Mouse (Mus musculus) kidney, adult 9 months (tissue): ENCODE results near the gene Tmed2.
"Not testable (repeated sequence)": the region's sequence is repeated elsewhere in the genome, so short reads cannot be mapped to it uniquely, and the experiment has no call there.

Experiments
- DNase-seq: peaks from one replicate; pipeline ENCODE4 v3.0.0; 2022

Gene Tmed2

GRCm38 (mm10) chr5:124528791-124529190 lies 11.7 kb upstream of the Tmed2 start:
- DNase-seq, result no peak

GRCm38 (mm10) chr5:124529191-124529651 lies 11.3 kb upstream of the Tmed2 start:
- peak; percentile 48 for DNase-seq

- DNase-seq, result peak; percentile 43
Measured at GRCm38 (mm10) chr5:124529697-124530096, 10.8 kb upstream of the Tmed2 start.

GRCm38 (mm10) chr5:124530655-124531582 lies 9.6 kb upstream of the Tmed2 start, which contains the start of gene Rilpl1:
Gene Rilpl1, minus strand, starts transcription at chr5:124531391.
- peak; percentile 73 for DNase-seq

GRCm38 (mm10) chr5:124531583-124531930 lies 8.9 kb upstream of the Tmed2 start:
- DNase-seq, result no peak

GRCm38 (mm10) chr5:124532451-124532850 lies 8.0 kb upstream of the Tmed2 start:
- no peak for DNase-seq

GRCm38 (mm10) chr5:124535016-124535415 lies 5.5 kb upstream of the Tmed2 start:
- DNase-seq, result no peak

- DNase-seq, result peak; percentile 85
Measured at GRCm38 (mm10) chr5:124536776-124537175, 3.7 kb upstream of the Tmed2 start.

- DNase-seq, result peak; percentile 83
Measured at GRCm38 (mm10) chr5:124538813-124539792, 1.4 kb upstream of the Tmed2 start.

- DNase-seq, result no peak
Measured at GRCm38 (mm10) chr5:124539905-124540304, 590 bp upstream of the Tmed2 start.

GRCm38 (mm10) chr5:124540905-124541601 lies 558 bp downstream of the Tmed2 start:
- peak; percentile 81 for DNase-seq

- no peak for DNase-seq
Measured at GRCm38 (mm10) chr5:124541602-124541973, 1.1 kb downstream of the Tmed2 start.

- not testable (repeated sequence) for DNase-seq
Measured at GRCm38 (mm10) chr5:124550737-124551136, 10.2 kb downstream of the Tmed2 start.

- DNase-seq, result not testable (repeated sequence)
Measured at GRCm38 (mm10) chr5:124551349-124552093, 11.0 kb downstream of the Tmed2 start.

GRCm38 (mm10) chr5:124552094-124552472 lies 11.6 kb downstream of the Tmed2 start:
- DNase-seq, result no peak

- peak; percentile 89 for DNase-seq
Measured at GRCm38 (mm10) chr5:124552558-124553307, 12.2 kb downstream of the Tmed2 start, which contains the start of gene Ddx55. Gene Ddx55, plus strand, starts transcription at chr5:124552864.

- no peak for DNase-seq
Measured at GRCm38 (mm10) chr5:124553607-124554006, 13.1 kb downstream of the Tmed2 start.

GRCm38 (mm10) chr5:124555145-124555544 lies 14.7 kb downstream of the Tmed2 start:
- no peak for DNase-seq

GRCm38 (mm10) chr5:124571068-124571467 lies 30.6 kb downstream of the Tmed2 start:
- DNase-seq, result no peak

- no peak for DNase-seq
Measured at GRCm38 (mm10) chr5:124575467-124575866, 35.0 kb downstream of the Tmed2 start.
